Mouse (Mus musculus) limb, embryonic 10.5 days (tissue): ENCODE measurements around the gene Aldh1a1. TPM values are rescaled to one million over a fixed set of nuclear protein-coding genes. Genes with fewer than 3 reads are reported as not detected.
"Not testable (repeated sequence)": the region's sequence is repeated elsewhere in the genome, so short reads cannot be mapped to it uniquely, and the experiment has no call there.

Experiments
- DNase-seq: peaks from one replicate; pipeline ENCODE4 v3.0.0-alpha.2; 2017; ENCODE audit warnings: low spot score
- H3K27ac ChIP-seq: fragments of 300-500 bp; sonication (generic); 2 replicates; pipeline ENCODE4 v1.5.1; 2016; ENCODE audit warnings: mild to moderate bottlenecking
- H3K27me3 ChIP-seq: fragments of 300-500 bp; sonication (generic); 2 replicates; pipeline ENCODE4 v1.6.1; 2016; ENCODE audit warnings: low read depth, mild to moderate bottlenecking; ENCODE audit not compliant: poor library complexity, severe bottlenecking
- H3K36me3 ChIP-seq: fragments of 300-500 bp; sonication (generic); 2 replicates; pipeline ENCODE4 v1.6.1; 2016; ENCODE audit warnings: mild to moderate bottlenecking, moderate library complexity
- H3K4me1 ChIP-seq: fragments of 300-500 bp; sonication (generic); 2 replicates; pipeline ENCODE4 v1.6.1; 2016
- H3K4me3 ChIP-seq: fragments of 300-500 bp; sonication (generic); 2 replicates; pipeline ENCODE4 v1.5.1; 2016; ENCODE audit warnings: mild to moderate bottlenecking, moderate library complexity
- H3K9me3 ChIP-seq: fragments of 300-500 bp; sonication (generic); replicated peaks from 2 replicates; pipeline ENCODE4 v1.6.1; 2016; ENCODE audit warnings: mild to moderate bottlenecking
- WGBS: fragments of 180-500 bp; shearing (Covaris S2); methylation state at CpG from one replicate; pipeline ENCODE4 v1.1.7; 2016; 5-methylcytosine and 5-hydroxymethylcytosine counted together
- polyA plus RNA-seq: library from polyadenylated mRNA; unstranded; fragments of >200 nt; fragmentation: Nextera tagmentation; extraction: Ambion mirVana; gene quantifications from 2 replicates; pipeline ENCODE4 v1.2.1, GENCODE M21; 2016

The Aldh1a1 gene
- polyA plus RNA-seq, 1 experiment from 2014 or later = 0.20 TPM

GRCm38 (mm10) chr19:20631020-20631419, 138.5 kb downstream of the Aldh1a1 start:
- H3K27me3 ChIP-seq = no peaks in the 10 kb centered on the region
- no peaks in the 10 kb centered on the region for H3K9me3 ChIP-seq
- no peak overlapping the region for H3K4me3 ChIP-seq
- no peaks in the 10 kb centered on the region for H3K4me1 ChIP-seq
- 89% methylated on average over 1 of the region's 1 CpGs for WGBS
- no peaks in the 10 kb centered on the region for H3K36me3 ChIP-seq
- H3K27ac ChIP-seq = no peak overlapping the region
- DNase-seq = no peak

- H3K27ac ChIP-seq = no peak overlapping the region
- H3K27me3 ChIP-seq = no peaks in the 10 kb centered on the region
- peak; percentile 38 for DNase-seq
- H3K9me3 ChIP-seq = no peaks in the 10 kb centered on the region
- no peak overlapping the region for H3K4me3 ChIP-seq
- 72% methylated on average over 12 of the region's 12 CpGs for WGBS
- no peaks in the 10 kb centered on the region for H3K36me3 ChIP-seq
- no peaks in the 10 kb centered on the region for H3K4me1 ChIP-seq
Observed at GRCm38 (mm10) chr19:20633876-20634691, 141.6 kb downstream of the Aldh1a1 start.

GRCm38 (mm10) chr19:20644346-20644745, 151.8 kb downstream of the Aldh1a1 start:
- H3K27me3 ChIP-seq = no peaks in the 10 kb centered on the region
- WGBS = 53% methylated on average over 3 of the region's 3 CpGs
- H3K36me3 ChIP-seq = no peaks in the 10 kb centered on the region
- no peaks in the 10 kb centered on the region for H3K9me3 ChIP-seq
- no peaks in the 10 kb centered on the region for H3K4me1 ChIP-seq
- no peak overlapping the region for H3K4me3 ChIP-seq
- DNase-seq = no peak
- H3K27ac ChIP-seq = no peak overlapping the region

GRCm38 (mm10) chr19:20647496-20647895, 155.0 kb downstream of the Aldh1a1 start:
- not testable (repeated sequence) for H3K27ac ChIP-seq, H3K27me3 ChIP-seq, H3K4me1 ChIP-seq, DNase-seq, H3K4me3 ChIP-seq, H3K9me3 ChIP-seq, H3K36me3 ChIP-seq

- Histone ChIP-seq H3K27ac (no peak overlapping the region), H3K9me3 (no peaks in the 10 kb centered on the region), H3K4me3 (no peak overlapping the region), H3K27me3 (no peaks in the 10 kb centered on the region), H3K4me1 (no peaks in the 10 kb centered on the region), H3K36me3 (no peaks in the 10 kb centered on the region)
- DNase-seq = no peak
- WGBS = 45% methylated on average over 2 of the region's 2 CpGs
Observed at GRCm38 (mm10) chr19:20650008-20650407, 157.5 kb downstream of the Aldh1a1 start.

GRCm38 (mm10) chr19:20653082-20653676, 160.7 kb downstream of the Aldh1a1 start:
- H3K27ac ChIP-seq = no peak overlapping the region
- no peak for DNase-seq
- H3K27me3 ChIP-seq = no peaks in the 10 kb centered on the region
- H3K36me3 ChIP-seq = no peaks in the 10 kb centered on the region
- no peaks in the 10 kb centered on the region for H3K9me3 ChIP-seq
- no peaks in the 10 kb centered on the region for H3K4me1 ChIP-seq
- no peak overlapping the region for H3K4me3 ChIP-seq
- WGBS = 77% methylated on average over 1 of the region's 1 CpGs

GRCm38 (mm10) chr19:20654141-20654873, 161.8 kb downstream of the Aldh1a1 start:
- Histone ChIP-seq H3K27me3 (no peaks in the 10 kb centered on the region), H3K36me3 (no peaks in the 10 kb centered on the region), H3K4me3 (no peak overlapping the region), H3K9me3 (no peaks in the 10 kb centered on the region), H3K4me1 (no peaks in the 10 kb centered on the region), H3K27ac (no peak overlapping the region)
- DNase-seq = no peak
- WGBS = 82% methylated on average over 3 of the region's 3 CpGs

- H3K27me3 ChIP-seq = no peaks in the 10 kb centered on the region
- H3K27ac ChIP-seq = no peak overlapping the region
- H3K36me3 ChIP-seq = no peaks in the 10 kb centered on the region
- no peaks in the 10 kb centered on the region for H3K4me1 ChIP-seq
- WGBS = 91% methylated on average over 3 of the region's 3 CpGs
- DNase-seq = no peak
- H3K9me3 ChIP-seq = no peaks in the 10 kb centered on the region
- no peak overlapping the region for H3K4me3 ChIP-seq
Observed at GRCm38 (mm10) chr19:20677697-20678355, 185.3 kb downstream of the Aldh1a1 start.

Other genes with a start within 250 kb of the Aldh1a1 start
- gene Anxa1, start 101.8 kb upstream of the Aldh1a1 start, polyA plus RNA-seq = 1.4 and 2.9 TPM in 2 replicates
- gene Aldh1a7, start 234.8 kb downstream of the Aldh1a1 start, polyA plus RNA-seq = 0.55 and 1.2 TPM in 2 replicates